Mouse (Mus musculus): Measurements from ENCODE around the gene Gtsf1.

DNA sequence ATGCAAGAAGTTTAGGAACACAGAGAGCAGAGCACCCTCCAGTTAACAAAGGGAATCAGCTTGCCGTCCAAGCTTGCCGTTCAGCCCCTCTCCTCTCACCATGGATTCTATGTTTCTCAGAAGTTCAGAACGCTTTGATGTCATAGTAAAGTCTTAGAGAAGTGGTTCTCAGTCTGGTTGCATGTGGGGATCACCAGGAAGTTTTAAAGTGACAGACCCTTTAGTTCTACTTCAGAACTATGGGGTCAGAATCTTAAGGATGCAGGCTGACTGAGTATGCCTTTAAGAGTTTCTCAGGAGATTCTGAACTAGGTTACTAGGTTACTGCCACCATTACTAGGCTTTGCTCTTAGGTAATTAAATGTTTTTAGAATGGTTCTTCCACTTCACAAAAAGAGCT is 18.1 kb upstream of the Gtsf1 start, which contains the start of gene Gtsf2:
- no peak for TF ChIP-seq CTCF (IDR thresholded peaks at IDR 0.05; ENCODE audit: low read depth, low read length)
- TF ChIP-seq POLR2A (IDR thresholded peaks at IDR 0.05; ENCODE audit: extremely low read depth, insufficient read depth, low read length) = no peak
